Mouse (Mus musculus) ES-Bruce4 (cell line): Measurements from ENCODE around the gene Snrpf.

Experiments used
- CTCF ChIP-seq: IDR thresholded peaks from one replicate; pipeline ENCODE4 v1.8.1; 2011; ENCODE audit warnings: low read depth, low read length
- EP300 ChIP-seq: IDR thresholded peaks from 2 replicates; pipeline ENCODE4 v1.6.1; 2011; ENCODE audit warnings: low read depth, low read length; ENCODE audit not compliant: insufficient read depth
- POLR2A ChIP-seq: IDR thresholded peaks from one replicate; pipeline ENCODE4 v1.8.1; 2011; ENCODE audit warnings: low read length; ENCODE audit not compliant: insufficient read depth

GRCm38 (mm10) chr10:93620438-93621179 lies 31.1 kb upstream of the Snrpf start:
- TF ChIP-seq CTCF (no peak), EP300 (no peak), POLR2A (no peak)
